In the genomic region with DNA sequence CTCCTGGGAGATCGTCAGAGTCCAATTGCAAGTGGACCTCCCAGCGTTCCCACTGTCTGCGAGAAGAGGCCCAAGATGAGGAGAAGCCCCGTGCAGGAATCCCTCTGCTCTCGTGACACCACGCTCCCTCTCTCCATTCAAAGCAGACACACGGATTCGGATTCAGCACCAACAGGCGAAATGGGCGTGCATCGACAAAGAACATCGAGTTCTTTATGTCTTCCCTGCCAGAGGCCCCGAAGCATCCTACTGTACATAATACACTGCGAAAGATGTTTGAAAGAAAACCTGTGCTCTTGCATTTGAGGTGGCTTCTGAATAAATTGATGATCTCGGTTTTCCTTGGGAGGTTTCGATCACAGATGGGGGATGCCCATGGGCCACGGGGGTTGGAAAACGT, we compare ENCODE assay signal across 18 mouse cellular contexts. TPM values are rescaled to one million over a fixed set of nuclear protein-coding genes. Genes with fewer than 3 reads are reported as not detected.
"Had no signal": no experiment of that assay in that cellular context is flagged by ENCODE, and none has a peak within 500 bp of the region (broad histone marks: within the 10 kb centered on the region; RNA-seq: fewer than 3 reads in every experiment).

No protein-coding gene starts in this region.

RNA-seq across cellular contexts. Expression of a gene that starts 0.7 kb away (rescaled TPM):
- total RNA-seq: megakaryocyte, adult 5-6 weeks; megakaryocyte-erythroid progenitor cell, adult 5-6 weeks; midbrain, postnatal 0 days; monocyte, adult 5-6 weeks; neutrophil, adult 5-6 weeks had no signal
- polyA plus RNA-seq: liver, embryonic 16.5 days; lung, embryonic 14.5 days; lung, embryonic 16.5 days; midbrain, embryonic 10.5 days; midbrain, embryonic 13.5 days; midbrain, embryonic 15.5 days; midbrain, postnatal 0 days; neural tube, embryonic 12.5 days; neural tube, embryonic 14.5 days; spleen, adult 2 months; stomach, postnatal 0 days; testis, adult 2 months; thymus, adult 2 months had no signal

RNA-seq across cellular contexts. Expression of a gene that starts 1.6 kb away (rescaled TPM):
- total RNA-seq: megakaryocyte, adult 5-6 weeks; megakaryocyte-erythroid progenitor cell, adult 5-6 weeks; midbrain, postnatal 0 days; monocyte, adult 5-6 weeks; neutrophil, adult 5-6 weeks had no signal
- polyA plus RNA-seq: liver, embryonic 16.5 days; midbrain, postnatal 0 days; neural tube, embryonic 12.5 days; neural tube, embryonic 14.5 days; spleen, adult 2 months; testis, adult 2 months had no signal

RNA-seq across cellular contexts. Expression of a gene that starts 3.6 kb away (rescaled TPM):
- total RNA-seq: megakaryocyte, adult 5-6 weeks; megakaryocyte-erythroid progenitor cell, adult 5-6 weeks; midbrain, postnatal 0 days; monocyte, adult 5-6 weeks; neutrophil, adult 5-6 weeks had no signal
- polyA plus RNA-seq: liver, embryonic 16.5 days; lung, embryonic 14.5 days; lung, embryonic 16.5 days; midbrain, embryonic 10.5 days; midbrain, embryonic 13.5 days; midbrain, embryonic 15.5 days; midbrain, postnatal 0 days; neural tube, embryonic 12.5 days; neural tube, embryonic 14.5 days; spleen, adult 2 months; stomach, embryonic 15.5 days; stomach, postnatal 0 days; testis, adult 2 months; thymus, adult 2 months had no signal

RNA-seq across cellular contexts. Expression of a gene that starts 5.2 kb away (rescaled TPM):
- total RNA-seq: megakaryocyte, adult 5-6 weeks; megakaryocyte-erythroid progenitor cell, adult 5-6 weeks; midbrain, postnatal 0 days; monocyte, adult 5-6 weeks; neutrophil, adult 5-6 weeks had no signal
- polyA plus RNA-seq: liver, embryonic 16.5 days; lung, embryonic 14.5 days; midbrain, embryonic 10.5 days; midbrain, embryonic 13.5 days; midbrain, embryonic 15.5 days; midbrain, postnatal 0 days; neural tube, embryonic 12.5 days; neural tube, embryonic 14.5 days; spleen, adult 2 months; stomach, embryonic 15.5 days; stomach, postnatal 0 days; testis, adult 2 months; thymus, adult 2 months had no signal

RNA-seq across cellular contexts. Expression of a gene that starts 6.7 kb away (rescaled TPM):
- total RNA-seq: megakaryocyte, adult 5-6 weeks; megakaryocyte-erythroid progenitor cell, adult 5-6 weeks; midbrain, postnatal 0 days; monocyte, adult 5-6 weeks; neutrophil, adult 5-6 weeks had no signal
- polyA plus RNA-seq: liver, embryonic 16.5 days; lung, embryonic 14.5 days; midbrain, embryonic 10.5 days; midbrain, embryonic 13.5 days; midbrain, embryonic 15.5 days; midbrain, postnatal 0 days; neural tube, embryonic 14.5 days; spleen, adult 2 months; testis, adult 2 months; thymus, adult 2 months had no signal
